Mouse (Mus musculus) embryonic facial prominence, embryonic 14.5 days (tissue): ENCODE measurements at regions not wholly inside any gene's neighbourhood (a gene's known extent, or its start where the extent isn't known, plus 50 kb on each side); places are given as distances from the start of the nearest gene placed in this dataset.

ENCODE experiments used
- ATAC-seq: fragments of 200-750 bp; cut with Nextera tagmentation; 2 replicates; pipeline ENCODE4 v1.8.0; 2017; ENCODE audit warnings: low read depth, moderate number of reproducible peaks, moderate TSS enrichment
- DNase-seq: peaks from one replicate; pipeline ENCODE4 v3.0.0-alpha.2; 2015; ENCODE audit warnings: low spot score
- H3K27ac ChIP-seq: fragments of 300-500 bp; sonication (generic); replicated peaks from 2 replicates; pipeline ENCODE4 v1.5.1; 2014; ENCODE audit warnings: low read depth, mild to moderate bottlenecking, low read length, moderate library complexity
- H3K27me3 ChIP-seq: fragments of 300-500 bp; sonication (generic); replicated peaks from 2 replicates; pipeline ENCODE4 v1.6.1; 2014; ENCODE audit warnings: low read length; ENCODE audit not compliant: control insufficient read depth, insufficient read depth
- H3K36me3 ChIP-seq: fragments of 300-500 bp; sonication (generic); 2 replicates; pipeline ENCODE4 v1.6.1; 2014; ENCODE audit warnings: low read length, mixed read lengths; ENCODE audit not compliant: control insufficient read depth, insufficient read depth
- H3K4me1 ChIP-seq: fragments of 300-500 bp; sonication (generic); 2 replicates; pipeline ENCODE4 v1.6.1; 2014; ENCODE audit warnings: antibody characterized with exemption, low read length; ENCODE audit not compliant: control insufficient read depth, insufficient read depth
- H3K4me2 ChIP-seq: fragments of 300-500 bp; sonication (generic); 2 replicates; pipeline ENCODE4 v1.6.1; 2014; ENCODE audit warnings: low read depth, mild to moderate bottlenecking, low read length, moderate library complexity, mixed read lengths
- H3K4me3 ChIP-seq: fragments of 300-500 bp; sonication (generic); 2 replicates; pipeline ENCODE4 v1.5.1; 2014; ENCODE audit warnings: low read depth, mild to moderate bottlenecking, low read length
- H3K9ac ChIP-seq: fragments of 300-500 bp; sonication (generic); 2 replicates; pipeline ENCODE4 v1.6.1; 2014; ENCODE audit warnings: low read depth, mild to moderate bottlenecking, low read length, moderate library complexity, mixed read lengths
- H3K9me3 ChIP-seq: fragments of 300-500 bp; sonication (generic); 2 replicates; pipeline ENCODE4 v1.6.1; 2016; ENCODE audit warnings: low read length; ENCODE audit not compliant: control insufficient read depth
- WGBS: fragments of 180-500 bp; shearing (Covaris S2); extraction: QIAGEN DNeasy Blood & Tissue Kit; methylation state at CpG from one replicate; pipeline ENCODE4 v1.1.7; 2014; 5-methylcytosine and 5-hydroxymethylcytosine counted together

DNA sequence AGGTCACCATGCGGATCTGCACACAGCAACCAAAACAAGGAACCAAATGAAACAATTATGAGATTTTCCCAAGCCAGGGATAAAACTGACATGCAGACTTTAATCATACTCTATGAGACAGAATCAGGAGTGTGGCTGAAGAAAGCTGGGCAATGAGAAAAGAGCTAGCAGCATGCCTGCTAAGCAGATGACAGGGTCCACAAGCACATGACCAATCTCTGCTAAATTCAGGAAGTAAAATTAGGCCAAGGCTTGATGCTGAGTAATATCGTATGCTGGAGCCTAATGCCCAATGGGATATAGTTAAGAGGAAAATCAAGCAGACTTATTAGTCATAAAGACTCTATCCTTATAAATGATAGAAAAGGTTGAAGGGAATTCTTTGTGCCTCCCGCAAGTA is 202.8 kb downstream of the Il15 start:
- no peak for ATAC-seq

DNA sequence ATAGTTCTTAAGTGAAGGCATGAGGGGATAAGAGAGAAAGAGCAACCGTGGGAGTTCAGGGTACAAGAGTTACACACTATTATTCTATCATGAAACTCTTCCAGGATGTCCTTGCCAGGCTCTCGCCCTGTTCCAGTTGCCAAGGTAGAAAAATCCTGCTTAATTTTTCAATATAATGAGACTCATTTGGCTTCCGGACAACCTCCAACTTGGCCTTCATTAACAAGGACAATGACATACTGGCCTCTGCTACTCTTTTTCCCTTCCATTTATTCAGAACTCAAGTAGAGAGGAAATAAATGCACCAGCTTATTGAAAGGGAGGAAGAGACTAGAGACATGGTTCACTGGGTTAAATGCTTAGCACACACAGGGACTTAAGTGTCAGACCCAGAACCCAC is 206.5 kb downstream of the Il15 start:
- no peak overlapping the region for H3K9ac ChIP-seq
- DNase-seq (no peak), ATAC-seq (no peak)
- WGBS: 80% methylated on average over 3 of the region's 3 CpGs
- no peaks in the 10 kb centered on the region for H3K27me3 ChIP-seq
- no peak overlapping the region for H3K27ac ChIP-seq
- H3K4me1 ChIP-seq: no peaks in the 10 kb centered on the region
- no peaks in the 10 kb centered on the region for H3K36me3 ChIP-seq
- H3K4me2 ChIP-seq: no peak overlapping the region
- H3K9me3 ChIP-seq: no peaks in the 10 kb centered on the region
- H3K4me3 ChIP-seq: no peak overlapping the region

More for the DNA sequence above, 202.8 kb downstream of the Il15 start:
- Histone ChIP-seq H3K4me3 (no peak overlapping the region), H3K27ac (no peak overlapping the region), H3K9ac (no peak overlapping the region), H3K4me1 (no peaks in the 10 kb centered on the region), H3K4me2 (no peak overlapping the region), H3K27me3 (no peaks in the 10 kb centered on the region), H3K9me3 (no peaks in the 10 kb centered on the region), H3K36me3 (no peaks in the 10 kb centered on the region)
- DNase-seq: no peak
- 81% methylated on average over 3 of the region's 3 CpGs for WGBS

DNA sequence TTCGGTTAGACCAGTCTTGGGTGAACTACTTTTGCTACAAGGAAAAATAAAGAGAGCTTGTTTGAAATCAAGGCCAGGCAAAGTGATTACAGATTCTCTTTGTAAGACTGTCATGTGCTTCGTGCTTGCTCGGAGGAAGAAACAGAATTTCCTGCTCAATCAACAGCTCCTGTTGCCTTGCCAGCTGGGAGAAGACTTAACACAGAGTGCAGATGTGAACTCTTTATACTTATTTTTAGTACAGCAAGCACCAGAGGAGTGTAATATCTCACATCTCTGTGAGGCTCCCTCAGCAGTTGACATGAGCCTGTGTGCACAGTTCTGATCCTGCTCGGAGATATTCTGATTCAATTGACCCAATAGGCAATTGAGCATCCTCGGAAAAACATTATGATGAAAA is 207.9 kb downstream of the Il15 start:
- no peak overlapping the region for H3K27ac ChIP-seq
- WGBS: 48% methylated on average over 5 of the region's 5 CpGs
- H3K4me3 ChIP-seq: no peak overlapping the region
- H3K4me1 ChIP-seq: no peaks in the 10 kb centered on the region
- no peaks in the 10 kb centered on the region for H3K36me3 ChIP-seq
- no peaks in the 10 kb centered on the region for H3K27me3 ChIP-seq
- DNase-seq (peak; percentile 19), ATAC-seq (no peak)
- no peak overlapping the region for H3K4me2 ChIP-seq
- no peaks in the 10 kb centered on the region for H3K9me3 ChIP-seq
- H3K9ac ChIP-seq: no peak overlapping the region

DNA sequence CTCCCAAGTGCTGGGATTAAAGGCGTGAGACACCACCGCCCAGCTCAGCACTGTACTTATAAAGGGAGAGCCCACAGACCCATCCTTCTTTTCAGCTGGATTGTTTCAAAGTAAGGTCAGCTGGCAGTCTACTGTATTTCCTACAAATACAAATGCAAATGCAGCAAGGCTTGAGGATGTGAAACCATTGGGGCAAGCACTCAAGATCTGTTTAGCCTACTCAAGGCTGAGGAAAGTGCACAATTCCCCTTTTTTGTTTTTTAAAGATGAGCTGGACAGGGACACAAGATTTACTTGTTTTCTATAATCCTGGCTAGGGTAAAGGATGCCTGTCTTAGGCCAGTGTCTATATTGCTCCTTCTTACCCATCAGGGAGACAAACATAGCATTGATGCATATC is 212.0 kb downstream of the Il15 start:
- whole genome bisulfite sequencing: 90% methylated on average over 2 of the region's 2 CpGs
- H3K27me3 ChIP-seq: no peaks in the 10 kb centered on the region
- no peak overlapping the region for H3K9ac ChIP-seq
- H3K4me1 ChIP-seq: no peaks in the 10 kb centered on the region
- DNase-seq (no peak), ATAC-seq (no peak)
- H3K9me3 ChIP-seq: no peaks in the 10 kb centered on the region
- H3K36me3 ChIP-seq: no peaks in the 10 kb centered on the region
- no peak overlapping the region for H3K4me2 ChIP-seq
- H3K4me3 ChIP-seq: no peak overlapping the region
- H3K27ac ChIP-seq: no peak overlapping the region

DNA sequence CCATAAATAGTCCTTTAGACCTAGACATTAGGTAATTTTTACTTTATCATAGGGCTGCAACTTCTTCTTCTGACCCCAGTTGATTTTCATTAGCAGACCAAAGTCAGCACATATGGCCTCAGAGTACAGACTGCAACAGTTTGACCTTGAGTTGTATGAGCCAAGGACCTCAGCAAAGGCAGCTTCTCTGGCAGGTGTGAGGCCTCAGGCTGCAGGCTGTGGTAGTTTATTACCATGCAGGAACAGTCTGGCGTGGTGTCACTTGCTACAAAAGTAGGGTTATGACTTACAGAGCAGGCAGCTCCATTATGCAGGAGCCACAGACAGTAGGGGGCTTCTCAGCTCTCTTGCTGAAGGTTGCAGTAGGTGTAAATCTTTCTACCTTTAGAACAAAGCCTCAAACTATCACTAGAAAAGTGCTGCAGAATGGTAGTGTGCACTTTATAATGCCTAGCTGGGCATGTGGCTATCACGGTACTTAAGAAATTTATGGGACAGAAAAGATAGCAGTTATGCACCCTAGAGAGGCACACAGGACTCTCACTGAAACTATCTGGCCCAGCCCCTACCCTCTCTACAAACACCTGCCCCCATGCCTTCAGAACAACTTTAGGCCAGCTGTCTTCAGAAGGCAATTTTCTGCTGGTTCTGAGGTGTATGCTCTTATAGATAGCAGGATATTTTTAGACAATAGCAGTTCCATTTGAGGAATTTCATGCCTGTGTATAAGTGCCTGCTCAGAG is 215.7 kb downstream of the Il15 start:
- Histone ChIP-seq H3K9me3 (no peaks in the 10 kb centered on the region), H3K27me3 (no peaks in the 10 kb centered on the region), H3K9ac (no peak overlapping the region), H3K36me3 (no peaks in the 10 kb centered on the region), H3K4me2 (no peak overlapping the region), H3K4me3 (no peak overlapping the region), H3K4me1 (no peaks in the 10 kb centered on the region), H3K27ac (no peak overlapping the region)
- DNase-seq (no peak), ATAC-seq (no peak)
- WGBS: 57% methylated on average over 2 of the region's 2 CpGs

DNA sequence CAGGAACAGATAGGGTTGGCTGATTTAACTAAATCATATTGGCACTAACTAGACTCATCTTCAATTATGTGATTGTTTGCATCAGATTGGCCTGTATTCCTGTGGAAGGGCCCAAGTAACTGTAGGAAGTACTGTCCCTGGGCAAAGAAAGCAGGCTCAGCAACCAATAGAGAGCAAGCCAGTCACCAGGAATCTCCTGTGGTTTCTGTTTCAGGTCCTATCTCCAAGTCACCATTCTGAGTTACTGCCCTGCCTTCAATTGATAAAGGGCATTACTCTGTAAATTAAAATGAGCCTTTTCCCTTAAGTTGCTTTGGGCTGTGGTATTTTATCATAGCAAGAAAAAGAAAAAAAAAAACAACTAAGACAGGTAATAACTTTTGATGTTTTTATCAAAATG is 219.0 kb downstream of the Il15 start:
- no peaks in the 10 kb centered on the region for H3K9me3 ChIP-seq
- H3K4me2 ChIP-seq: no peak overlapping the region
- no peaks in the 10 kb centered on the region for H3K27me3 ChIP-seq
- no peaks in the 10 kb centered on the region for H3K36me3 ChIP-seq
- no peak overlapping the region for H3K9ac ChIP-seq
- no peak overlapping the region for H3K27ac ChIP-seq
- DNase-seq: no peak
- ATAC-seq: no peak
- no peak overlapping the region for H3K4me3 ChIP-seq
- no peaks in the 10 kb centered on the region for H3K4me1 ChIP-seq
